Comparison of ENCODE assay signal across 30 mouse cellular contexts in genomic region chr11:25772231-25772630, GRCm38 (mm10).
"Had no signal": no experiment of that assay in that cellular context is flagged by ENCODE, and none has a peak within 500 bp of the region (broad histone marks: within the 10 kb centered on the region; RNA-seq: fewer than 3 reads in every experiment).

No protein-coding gene starts in this region.

- H3K4me3 ChIP-seq: heart, embryonic 10.5 days; heart, embryonic 12.5 days; heart, embryonic 13.5 days; heart, embryonic 15.5 days; hindbrain, embryonic 10.5 days; hindbrain, embryonic 12.5 days; hindbrain, embryonic 13.5 days; hindbrain, embryonic 15.5 days; intestine, embryonic 15.5 days; kidney, embryonic 15.5 days; left cerebral cortex, adult 2 months had no signal

- H3K27ac ChIP-seq: heart, embryonic 10.5 days; heart, embryonic 13.5 days; heart, embryonic 15.5 days; hindbrain, embryonic 10.5 days; hindbrain, embryonic 12.5 days; hindbrain, embryonic 13.5 days; hindbrain, embryonic 14.5 days; hindbrain, embryonic 15.5 days; hindbrain, postnatal 0 days; intestine, embryonic 15.5 days; kidney, embryonic 15.5 days; kidney, postnatal 0 days; left cerebral cortex, adult 2 months had no signal

- DNase-seq: heart, postnatal 10 days; heart, postnatal 14 days; heart, postnatal 36 days; heart, postnatal 4 days; kidney, adult 11 months; kidney, adult 18-20 months; kidney, adult 2 months; kidney, adult 8-10 months; kidney, adult 9 months; kidney, postnatal 10 days; kidney, postnatal 14 days; kidney, postnatal 25 days; kidney, postnatal 36 days; kidney, postnatal 4 days; layer of hippocampus, adult 9-11 months; layer of hippocampus, postnatal 36 days had no signal
